Mouse (Mus musculus): ENCODE results near the gene 3110082I17Rik. TPM values are rescaled to one million over a fixed set of nuclear protein-coding genes. Genes with fewer than 3 reads are reported as not detected.

3110082I17Rik gene
- total RNA-seq, 2 experiments from 2014 or later, result 16.3 to 17.9 TPM

DNA sequence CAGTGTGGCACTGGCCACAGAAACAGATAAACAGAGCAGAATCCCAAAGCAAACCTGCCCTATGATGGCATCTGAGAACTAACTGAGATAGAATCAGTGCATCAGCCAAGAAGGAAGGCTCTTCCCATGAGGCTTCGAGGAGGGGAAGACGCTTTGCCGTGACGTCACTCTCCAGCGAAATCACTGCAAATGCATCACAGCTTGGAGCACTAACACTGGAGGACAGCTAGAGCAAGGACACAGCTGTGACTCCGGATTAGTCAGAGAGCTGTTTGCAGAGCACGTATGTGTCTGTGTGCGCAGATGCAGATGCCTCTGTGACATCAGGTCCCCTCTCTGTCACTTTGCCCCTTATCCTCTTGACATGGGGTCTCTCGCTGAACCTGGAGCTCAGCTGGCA is 148.5 kb downstream of the 3110082I17Rik start:
- DNase-seq (ENCODE audit: extremely low spot score in 1 of 2, low spot score in 2 of 2), result no peak
- no peak overlapping the region; the same call in 1 of the 2 replicates for H3K27ac ChIP-seq
- intact Hi-C loops (cut with DNase I), result no loop called here
- no peak overlapping the region for H3K4me3 ChIP-seq
- no peak for TF ChIP-seq CTCF (IDR thresholded peaks at IDR 0.05)

DNA sequence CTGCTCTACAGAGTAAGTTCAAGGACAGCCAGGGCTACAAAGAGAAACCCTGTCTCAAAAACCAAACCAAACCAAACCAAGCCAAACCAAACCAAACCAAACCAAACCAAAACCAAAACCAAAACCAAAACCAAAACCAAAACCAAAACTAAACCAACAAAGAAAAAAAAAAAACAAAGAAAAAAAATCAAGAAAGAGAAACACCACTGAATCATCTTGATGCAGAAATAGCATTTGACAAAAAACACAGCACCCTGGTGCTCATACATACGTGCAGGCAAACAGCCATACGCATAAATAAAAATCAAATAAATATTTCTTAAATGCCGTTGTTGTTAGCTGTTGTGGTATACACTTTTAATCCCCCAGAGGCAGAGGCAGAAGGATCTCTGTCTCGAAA is 149.8 kb downstream of the 3110082I17Rik start:
- H3K27ac ChIP-seq, result no peak overlapping the region
- no peak for TF ChIP-seq CTCF (IDR thresholded peaks at IDR 0.05)
- no peak overlapping the region for H3K4me3 ChIP-seq
- DNase-seq (ENCODE audit: extremely low spot score in 1 of 2, low spot score in 2 of 2), result no peak
- intact Hi-C loops (cut with DNase I), result no loop called here

DNA sequence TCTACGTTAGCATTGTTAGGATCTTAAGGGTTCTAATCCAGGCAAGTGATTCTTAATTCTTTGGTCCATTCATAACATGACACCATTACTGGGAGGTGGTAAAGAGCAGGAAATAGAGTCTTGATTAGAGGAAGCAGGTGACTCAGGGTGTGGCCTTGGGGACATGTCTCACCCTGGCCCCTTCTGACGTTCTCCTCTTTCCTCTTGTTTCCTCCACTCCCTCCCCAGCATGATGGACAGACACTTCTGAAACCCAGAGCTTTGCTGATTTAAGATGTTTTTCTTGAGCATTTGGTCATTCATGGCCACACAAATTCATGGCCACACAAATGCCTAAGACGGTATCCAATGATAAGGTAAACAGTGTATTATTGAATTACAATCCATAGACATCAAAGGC is 150.4 kb downstream of the 3110082I17Rik start:
- no peak for TF ChIP-seq CTCF (IDR thresholded peaks at IDR 0.05)
- intact Hi-C loops (cut with DNase I), result no loop called here
- Histone ChIP-seq H3K4me3 (no peak overlapping the region), H3K27ac (no peak overlapping the region)
- no peak for DNase-seq (ENCODE audit: extremely low spot score in 1 of 2, low spot score in 2 of 2)

Small RNA genes within 50 kb of the gene (microRNA-seq; reads per million reads assigned to microRNA genes)
- gene Mir339, result 261 to 310 reads per million in 2 experiments

Other genes starting within 250 kb of the 3110082I17Rik start
- 10 to 100 TPM; 44.8 to 48.9 TPM for gene Get4, start 208.2 kb downstream of the 3110082I17Rik start, total RNA-seq (2021)
- 100 to 1,000 TPM; 242 to 256 TPM for gene Adap1, start 134.9 kb downstream of the 3110082I17Rik start, total RNA-seq (2021)
- gene Cox19, start 109.1 kb downstream of the 3110082I17Rik start, total RNA-seq (2021), result 10 to 100 TPM; 67.6 to 69.4 TPM
- not detected for gene Cyp2w1, start 107.9 kb downstream of the 3110082I17Rik start, total RNA-seq (2021)
- 10 to 100 TPM; 12.5 to 13.9 TPM for gene Gpr146, start 82.8 kb downstream of the 3110082I17Rik start, total RNA-seq (2021)
- gene C130050O18Rik, start 55.2 kb downstream of the 3110082I17Rik start, total RNA-seq (2021), result under 1 TPM; 0.29 to 0.63 TPM
- gene Gper1, start 37.4 kb downstream of the 3110082I17Rik start, total RNA-seq (2021), result 1 to 10 TPM; 2.5 to 2.8 TPM
- gene Zfand2a, start 24.0 kb upstream of the 3110082I17Rik start, total RNA-seq (2021), result 10 to 100 TPM; 53.9 to 60.0 TPM
- under 1 TPM; 0.19 to 0.27 TPM for gene Uncx, start 83.0 kb upstream of the 3110082I17Rik start, total RNA-seq (2021)

Measured in left cerebral cortex, adult 2 months (tissue).